Mouse (Mus musculus): ENCODE measurements around the gene Muc1.

Muc1 gene

DNA sequence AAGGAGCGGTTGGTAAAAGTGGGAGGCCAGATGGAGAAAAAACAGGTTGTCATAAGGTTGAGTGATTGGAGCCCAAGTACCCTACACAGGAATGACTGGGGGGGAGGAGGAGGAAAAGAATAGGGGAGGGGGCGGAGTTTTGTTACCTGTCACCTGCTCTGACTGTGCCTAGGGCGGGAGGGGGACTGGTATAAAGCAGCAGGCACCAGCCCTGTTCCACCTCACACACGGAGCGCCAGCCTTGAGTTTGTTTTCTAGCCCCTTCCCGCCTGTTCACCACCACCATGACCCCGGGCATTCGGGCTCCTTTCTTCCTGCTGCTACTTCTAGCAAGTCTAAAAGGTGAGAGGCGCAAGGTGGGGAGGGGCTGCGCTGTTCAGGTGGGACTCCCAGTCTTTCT lies at the start of gene Muc1:
Gene Muc1 (plus strand): TSS at position 222 of the 400 bp plus-strand sequence.
- DNase-seq: no peak

DNA sequence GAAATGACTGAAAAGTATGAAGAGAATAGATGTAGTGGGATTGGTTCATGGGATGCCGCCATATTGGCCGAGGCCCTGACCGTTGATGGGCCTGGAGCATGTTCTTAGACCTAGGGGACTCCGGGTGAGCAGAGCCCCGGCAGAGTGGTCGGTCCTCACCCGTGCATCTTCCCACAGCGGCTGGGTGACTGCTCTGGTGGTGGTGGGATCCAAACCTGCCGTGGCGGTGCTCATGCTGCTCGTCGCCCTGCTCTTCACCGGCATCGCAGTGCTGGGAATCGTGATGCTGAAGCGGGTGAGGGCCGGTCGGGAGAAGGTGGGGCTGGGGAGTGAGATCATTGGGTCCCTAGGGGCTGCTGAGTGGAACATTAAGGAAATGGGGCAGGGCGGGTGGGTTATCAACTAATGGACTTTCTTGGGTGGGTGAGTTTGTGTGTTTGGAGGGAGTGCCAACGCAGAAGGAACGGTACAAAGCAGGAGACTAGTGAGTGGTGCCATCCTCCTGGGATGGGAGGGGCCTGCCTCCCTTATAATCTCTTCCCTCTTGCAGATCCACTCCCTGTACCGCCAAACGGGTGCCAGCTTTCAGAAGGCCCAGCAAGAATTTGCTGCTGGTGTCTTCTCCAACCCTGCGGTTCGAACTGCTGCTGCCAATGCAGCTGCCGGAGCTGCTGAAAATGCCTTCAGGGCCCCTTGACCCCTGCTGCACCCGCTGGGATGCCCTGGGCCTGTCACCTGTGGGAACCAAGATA lies 46.9 kb upstream of the Muc1 start:
- DNase-seq: peak; percentile 66

DNA sequence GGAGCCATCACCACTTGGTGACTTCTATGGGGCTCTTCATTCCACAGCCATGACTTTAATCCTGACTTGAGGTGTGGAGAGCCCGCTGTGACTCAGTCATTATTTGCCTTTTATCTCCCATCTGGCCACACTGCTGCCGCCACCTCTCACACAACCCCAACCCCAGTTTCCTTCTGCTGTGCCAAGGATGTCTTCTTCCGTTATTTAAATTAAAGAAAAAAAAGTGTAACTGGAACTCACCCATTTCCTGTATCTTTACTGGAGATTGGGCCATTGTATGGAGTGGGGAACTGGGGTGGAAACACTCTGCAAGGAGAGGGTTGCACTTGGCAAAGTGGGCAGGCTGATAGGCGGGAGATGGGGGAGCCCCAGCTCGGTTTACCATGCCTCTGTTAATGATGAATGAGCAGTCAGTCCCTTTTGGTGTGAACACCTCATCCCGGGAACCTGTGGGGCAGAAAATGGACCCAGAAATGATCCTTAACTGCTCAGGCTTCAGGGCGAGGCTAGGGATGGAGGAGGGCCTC lies 46.3 kb upstream of the Muc1 start:
- no peak for DNase-seq

DNA sequence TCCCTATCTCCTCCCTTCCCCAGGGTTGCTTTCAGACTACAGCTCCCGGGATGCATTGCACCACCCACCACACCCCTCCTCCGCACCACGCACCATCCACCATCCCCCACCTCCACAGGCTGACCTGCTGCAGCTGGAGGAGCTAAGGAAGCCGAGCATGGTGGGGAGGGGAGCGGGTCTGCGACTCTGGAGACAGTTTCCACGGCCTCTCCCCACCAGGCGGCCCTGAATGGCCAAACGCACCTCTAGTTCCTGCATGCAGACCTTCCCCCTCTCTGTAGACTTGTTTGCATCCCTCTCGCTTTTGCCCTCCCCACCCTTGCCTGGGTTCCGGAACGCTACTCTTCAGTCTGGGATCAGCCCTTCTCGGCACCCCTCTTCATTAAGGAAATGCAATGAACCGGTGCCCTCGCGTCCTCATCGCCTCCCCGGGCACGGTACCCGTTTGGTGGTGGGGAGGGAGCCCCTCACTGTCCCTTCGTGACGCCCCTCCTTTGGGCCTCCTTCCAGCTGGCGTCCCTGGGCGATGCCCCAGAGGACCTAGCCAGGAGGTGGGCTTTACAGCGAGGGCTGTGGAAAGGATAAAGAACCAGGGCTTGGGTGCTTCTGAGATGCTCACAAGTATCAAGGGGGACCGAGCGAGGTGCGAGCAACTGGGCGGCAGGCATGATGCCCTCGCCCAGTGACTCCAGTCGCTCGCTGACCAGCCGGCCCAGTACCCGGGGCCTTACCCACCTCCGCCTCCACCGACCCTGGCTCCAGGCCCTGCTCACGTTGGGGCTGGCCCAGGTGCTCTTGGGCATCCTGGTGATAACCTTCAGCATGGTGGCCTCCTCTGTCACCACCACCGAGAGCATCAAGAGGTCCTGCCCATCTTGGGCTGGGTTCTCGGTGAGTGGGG lies 45.5 kb upstream of the Muc1 start, which contains the start of gene Fam189b:
Gene Fam189b (plus strand): TSS at position 86 of the 901 bp plus-strand sequence.
- peak; percentile 92 for DNase-seq

DNA sequence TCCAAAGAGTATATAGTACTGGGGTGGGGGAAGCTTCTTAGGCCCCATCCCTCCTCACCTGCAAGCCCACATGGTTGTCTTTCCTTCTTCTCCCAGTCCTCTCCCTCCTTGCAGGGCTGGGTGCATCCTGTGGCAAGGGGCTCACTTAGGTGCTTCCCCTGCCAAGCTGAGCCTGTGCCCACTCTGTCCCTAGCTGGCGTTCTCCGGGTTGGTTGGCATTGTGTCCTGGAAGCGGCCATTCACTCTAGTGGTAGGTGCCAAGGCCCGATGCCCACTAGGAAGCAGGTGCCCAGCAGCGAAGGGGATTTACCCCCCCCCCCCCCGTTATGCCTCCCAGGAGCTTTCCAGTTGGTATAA lies 44.9 kb upstream of the Muc1 start:
- peak; percentile 63 for DNase-seq

DNA sequence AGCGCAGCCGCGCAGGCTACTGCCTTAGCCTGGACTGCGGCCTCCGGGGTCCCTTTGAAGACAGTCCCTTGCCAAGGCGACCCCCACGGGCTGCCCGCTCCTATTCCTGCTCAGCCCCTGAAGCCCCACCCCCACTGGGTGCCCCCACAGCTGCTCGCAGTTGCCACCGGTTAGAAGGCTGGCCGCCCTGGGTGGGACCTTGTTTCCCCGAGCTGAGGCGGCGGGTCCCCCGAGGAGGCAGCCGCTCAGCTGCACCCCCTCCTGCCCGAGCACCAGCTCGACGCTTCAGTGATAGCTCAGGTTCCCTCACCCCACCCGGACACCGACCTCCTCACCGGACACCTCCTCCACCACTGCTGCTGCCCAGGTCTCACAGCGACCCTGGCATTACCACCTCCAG lies 41.7 kb upstream of the Muc1 start:
- no peak for DNase-seq

DNA sequence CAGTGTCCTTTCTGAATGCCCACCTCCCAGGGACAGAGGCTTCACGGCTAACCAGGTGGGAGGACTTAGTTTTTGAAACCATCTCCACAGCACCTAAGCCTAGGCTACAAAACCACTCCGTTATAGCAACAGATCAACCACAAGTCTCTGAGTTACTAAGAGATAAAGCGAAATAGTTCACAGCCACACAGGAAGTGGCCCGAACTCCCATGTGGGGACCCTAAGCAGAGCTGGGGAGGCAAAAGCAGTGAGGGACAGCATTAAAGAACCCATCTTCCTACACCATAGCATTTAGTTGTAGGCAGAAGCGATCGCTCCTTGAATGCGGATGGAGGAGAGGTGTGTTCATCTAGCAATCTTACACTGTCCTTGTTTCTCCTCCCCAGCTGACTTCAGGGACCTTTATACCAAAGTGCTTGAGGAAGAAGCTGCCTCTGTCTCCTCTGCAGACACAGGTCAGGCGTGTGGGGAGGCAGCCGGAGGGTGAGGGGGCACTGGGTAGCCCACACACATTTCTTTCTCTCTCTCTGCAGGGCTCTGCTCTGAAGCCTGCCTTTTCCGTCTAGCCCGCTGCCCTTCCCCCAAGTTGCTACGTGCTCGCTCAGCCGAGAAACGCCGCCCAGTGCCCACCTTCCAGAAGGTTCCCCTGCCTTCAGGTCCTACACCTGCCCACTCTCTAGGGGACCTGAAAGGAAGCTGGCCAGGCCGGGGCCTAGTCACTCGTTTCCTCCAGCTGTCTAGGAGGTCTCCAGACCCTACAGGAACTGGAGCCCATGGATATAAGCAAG lies 41.0 kb upstream of the Muc1 start:
- no peak for DNase-seq

DNA sequence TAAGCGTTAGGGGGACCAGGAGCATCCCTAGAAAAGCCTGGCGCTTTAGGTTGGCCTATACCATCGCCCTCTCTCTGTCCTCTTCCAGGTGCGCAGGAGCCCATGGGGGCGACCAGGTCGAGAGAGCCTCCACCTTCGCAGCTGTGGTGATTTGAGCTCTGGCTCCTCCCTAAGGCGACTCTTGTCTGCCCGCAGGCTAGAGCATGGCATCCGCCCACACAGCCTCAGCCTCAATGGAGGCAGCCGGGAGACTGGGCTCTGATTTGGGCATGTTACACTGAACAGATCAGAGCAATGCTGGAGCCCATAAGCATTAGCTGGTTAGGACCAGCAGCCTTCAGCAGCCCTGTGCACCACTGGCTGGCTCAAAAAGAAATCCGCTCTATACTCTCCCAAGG lies 40.4 kb upstream of the Muc1 start:
- DNase-seq: no peak

DNA sequence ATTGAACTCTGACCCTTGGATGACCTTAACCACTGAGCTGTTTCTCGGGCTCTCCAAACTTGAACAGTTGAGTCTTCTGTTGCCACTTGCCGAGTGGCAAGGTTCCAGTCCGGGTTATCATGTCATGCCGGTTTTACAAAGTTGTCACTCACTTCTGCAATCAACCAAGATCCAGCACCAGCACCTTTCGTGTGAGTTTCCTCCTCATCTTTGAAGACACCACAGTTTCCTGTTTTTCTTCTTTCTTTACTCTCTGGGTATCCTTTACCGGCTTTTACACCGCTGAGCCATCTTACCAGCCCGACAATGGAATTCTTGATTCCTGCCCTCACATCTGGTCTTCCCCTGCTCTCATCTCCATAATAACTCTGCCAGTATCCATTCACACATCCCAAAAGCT lies 38.4 kb upstream of the Muc1 start:
- no peak for DNase-seq

DNA sequence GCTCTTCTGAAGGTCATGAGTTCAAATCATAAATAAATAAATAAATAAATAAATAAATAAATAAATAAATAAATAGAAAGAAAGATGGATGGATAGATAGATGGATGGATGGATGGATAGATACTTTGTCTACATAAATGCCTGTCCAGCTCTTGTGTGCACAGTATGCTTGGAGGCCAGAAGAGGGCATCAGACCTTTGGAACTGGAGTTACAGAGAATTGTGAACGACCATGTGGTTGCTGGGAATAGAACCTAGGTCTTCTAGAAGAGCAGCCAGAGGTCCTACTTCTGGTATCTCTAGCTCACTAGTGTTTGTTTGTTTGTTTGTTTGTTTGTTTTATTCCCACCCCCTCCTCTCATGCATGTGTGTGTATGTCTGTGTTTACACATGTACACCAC lies 35.5 kb upstream of the Muc1 start:
- DNase-seq: no peak

DNA sequence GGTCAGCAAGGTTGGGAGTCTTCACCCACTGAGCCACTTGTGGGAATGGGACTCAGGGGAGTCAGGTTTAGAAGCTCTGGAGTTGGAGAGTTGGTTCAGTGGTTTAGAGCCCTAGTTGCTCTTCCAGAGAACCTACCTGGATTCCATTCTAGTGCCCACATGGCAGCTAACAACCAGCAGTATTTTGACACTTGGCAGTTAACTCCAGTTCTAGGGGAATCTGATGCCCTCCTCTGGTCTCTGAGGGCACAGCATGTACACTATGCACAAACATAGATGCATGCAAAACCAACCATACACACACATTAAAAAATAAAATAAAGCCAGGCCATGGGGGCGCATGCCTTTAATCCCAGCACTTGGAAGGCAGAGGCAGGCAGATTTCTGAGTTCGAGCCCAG lies 35.0 kb upstream of the Muc1 start:
- no peak for DNase-seq

DNA sequence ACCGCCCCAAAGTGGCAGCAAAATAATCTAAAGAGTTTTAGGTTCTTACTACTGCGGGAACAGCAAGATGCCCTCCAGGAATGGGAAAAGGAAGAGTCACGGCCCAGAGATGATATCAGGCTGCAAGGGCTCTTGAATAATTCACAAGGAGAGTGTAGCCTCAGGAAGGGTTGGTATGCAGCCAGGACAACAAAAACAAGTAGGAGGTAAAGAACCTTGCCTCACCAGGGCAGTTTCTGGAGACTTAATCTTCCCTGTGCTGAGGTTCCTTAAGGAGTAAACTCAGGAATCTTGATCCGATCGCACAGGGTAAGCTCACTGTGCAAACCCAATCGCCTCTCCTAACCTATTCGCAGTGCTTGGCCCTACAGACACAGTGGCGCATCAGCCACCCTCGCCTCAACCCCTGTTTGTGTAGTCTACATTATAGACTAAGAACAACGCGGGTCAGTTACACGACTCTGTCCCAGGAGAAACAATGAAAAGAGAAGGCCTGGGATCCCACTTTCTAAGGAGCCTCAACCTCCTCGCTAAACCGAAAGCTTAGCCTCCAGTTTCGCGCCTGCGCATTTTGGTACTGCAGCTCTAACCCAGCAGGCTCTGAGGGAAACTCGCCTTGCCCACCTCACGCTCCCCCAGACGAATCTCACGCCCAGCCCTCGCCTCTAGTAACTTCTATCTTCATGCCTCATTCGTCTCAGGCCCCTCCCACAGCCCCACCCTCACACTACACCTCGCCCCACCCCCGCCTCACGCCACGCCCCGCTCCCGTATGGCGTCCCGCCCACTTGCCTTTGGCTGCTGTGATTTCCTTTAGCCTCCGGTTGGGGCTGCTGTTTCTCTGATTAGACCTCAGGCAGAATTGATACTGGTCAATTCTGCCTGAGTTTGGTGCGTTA lies 32.6 kb upstream of the Muc1 start:
- peak; percentile 82 for DNase-seq

DNA sequence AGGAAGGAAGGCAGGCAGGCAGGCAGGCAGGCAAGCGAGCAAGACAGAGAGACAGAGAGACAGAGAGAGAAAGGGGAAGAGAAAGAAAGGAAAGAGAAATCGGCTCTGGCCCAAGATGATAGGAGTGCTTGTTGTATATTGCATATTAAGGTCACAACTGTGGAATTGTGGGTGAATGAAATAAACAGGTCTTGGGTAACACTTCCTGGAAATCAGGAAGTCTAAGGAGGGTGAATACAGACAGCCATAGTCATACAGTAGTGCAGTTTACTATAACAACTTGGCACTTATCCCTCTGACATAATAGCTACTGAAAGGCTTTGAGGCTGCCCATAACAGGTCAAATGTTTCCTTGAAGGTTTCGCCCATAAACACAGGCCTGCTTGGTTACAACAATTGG lies 29.0 kb upstream of the Muc1 start:
- no peak for DNase-seq

DNA sequence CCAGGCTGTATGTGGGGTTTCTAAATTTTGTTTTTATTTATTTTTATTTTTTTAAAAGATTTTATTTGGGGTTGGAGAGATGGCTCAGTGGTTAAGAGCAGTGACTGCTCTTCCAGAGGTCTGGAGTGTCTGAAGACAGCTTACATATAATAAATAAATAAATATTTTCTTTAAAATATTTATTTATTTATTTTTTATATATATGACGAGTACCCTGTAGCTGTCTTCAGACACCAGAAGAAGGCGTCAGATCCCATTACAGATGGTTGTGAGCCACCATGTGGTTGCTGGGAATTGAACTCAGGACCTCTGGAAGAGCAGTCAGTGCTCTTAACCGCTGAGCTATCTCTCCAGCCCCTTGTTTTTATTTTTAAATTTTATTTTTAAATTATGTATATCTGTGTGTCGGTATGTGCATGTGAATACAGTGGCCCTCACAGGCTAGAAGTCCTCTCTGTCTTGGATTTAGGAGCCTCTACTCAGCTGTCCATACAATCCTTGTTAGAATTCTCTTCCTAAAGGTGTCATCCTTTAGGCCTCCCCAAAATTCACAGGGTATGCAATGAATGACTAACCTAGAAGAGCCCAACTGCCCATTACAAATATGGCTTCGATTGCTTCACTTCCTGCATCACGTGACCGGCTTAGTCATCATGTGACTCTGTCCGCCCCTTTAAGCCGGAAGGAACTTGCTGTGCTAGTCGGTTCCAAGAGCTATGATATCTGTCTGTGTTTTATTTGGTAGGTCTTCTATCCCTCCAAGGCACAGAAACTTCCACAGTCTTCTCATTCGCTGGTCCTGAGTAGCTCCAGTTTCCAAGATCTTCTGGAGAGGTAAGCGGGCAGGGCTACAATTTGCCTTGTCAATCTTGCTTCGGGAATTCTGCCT lies 26.4 kb upstream of the Muc1 start, which contains the start of gene Gba:
Gene Gba (plus strand): TSS at position 676 of the 889 bp plus-strand sequence.
- peak; percentile 83 for DNase-seq

DNA sequence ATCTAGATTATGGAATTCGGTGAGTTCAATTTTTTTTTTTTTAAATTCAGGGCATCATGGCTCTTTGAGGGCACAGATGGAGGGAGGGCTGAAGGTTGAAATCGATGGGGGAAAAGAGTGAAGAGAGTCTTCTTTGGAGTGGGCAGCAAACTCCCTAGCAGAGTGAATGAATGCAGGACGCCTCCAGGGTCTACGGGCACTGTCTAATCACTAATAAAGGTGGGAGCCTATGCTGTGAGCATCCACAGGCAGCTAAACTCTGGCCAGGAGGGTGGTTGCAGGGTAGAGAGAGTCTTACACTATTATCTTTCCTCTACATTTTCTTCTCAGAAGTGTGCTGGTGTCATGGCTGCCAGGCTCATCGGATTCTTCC lies 25.7 kb upstream of the Muc1 start:
- DNase-seq: no peak

DNA sequence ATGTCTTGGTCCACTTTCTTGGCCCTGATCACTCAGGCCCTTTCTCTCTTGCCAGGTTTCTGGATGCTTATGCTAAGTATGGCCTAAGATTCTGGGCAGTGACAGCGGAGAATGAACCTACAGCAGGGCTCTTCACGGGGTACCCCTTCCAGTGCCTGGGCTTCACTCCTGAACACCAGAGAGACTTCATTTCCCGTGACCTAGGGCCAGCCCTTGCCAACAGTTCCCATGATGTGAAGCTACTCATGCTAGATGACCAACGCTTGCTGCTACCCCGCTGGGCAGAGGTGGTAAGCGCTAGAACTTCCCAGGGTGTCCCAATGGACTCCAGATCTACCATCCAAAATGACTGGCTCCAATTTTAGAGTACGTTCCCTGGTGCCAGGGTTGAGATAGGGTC lies 22.8 kb upstream of the Muc1 start:
- DNase-seq: no peak

DNA sequence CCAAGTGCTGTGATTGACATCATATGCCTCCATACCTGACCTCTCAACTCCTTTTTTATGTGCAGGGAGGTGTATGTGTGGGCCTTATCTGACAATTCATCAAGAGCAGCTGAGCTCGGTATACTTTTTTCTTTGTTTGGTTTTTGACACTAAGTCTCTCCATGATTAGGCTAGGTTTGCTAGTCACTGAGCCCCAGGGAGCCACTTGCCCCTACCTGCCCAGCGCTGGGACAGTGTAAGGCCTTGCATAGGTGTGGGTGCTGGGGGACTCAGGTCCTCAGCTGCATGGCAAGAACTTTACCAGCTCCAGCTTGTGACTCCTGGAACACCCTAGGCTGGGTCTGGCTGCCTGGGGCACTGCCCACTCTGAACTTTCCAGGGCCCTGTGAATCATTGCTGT lies 22.2 kb upstream of the Muc1 start:
- DNase-seq: no peak

DNA sequence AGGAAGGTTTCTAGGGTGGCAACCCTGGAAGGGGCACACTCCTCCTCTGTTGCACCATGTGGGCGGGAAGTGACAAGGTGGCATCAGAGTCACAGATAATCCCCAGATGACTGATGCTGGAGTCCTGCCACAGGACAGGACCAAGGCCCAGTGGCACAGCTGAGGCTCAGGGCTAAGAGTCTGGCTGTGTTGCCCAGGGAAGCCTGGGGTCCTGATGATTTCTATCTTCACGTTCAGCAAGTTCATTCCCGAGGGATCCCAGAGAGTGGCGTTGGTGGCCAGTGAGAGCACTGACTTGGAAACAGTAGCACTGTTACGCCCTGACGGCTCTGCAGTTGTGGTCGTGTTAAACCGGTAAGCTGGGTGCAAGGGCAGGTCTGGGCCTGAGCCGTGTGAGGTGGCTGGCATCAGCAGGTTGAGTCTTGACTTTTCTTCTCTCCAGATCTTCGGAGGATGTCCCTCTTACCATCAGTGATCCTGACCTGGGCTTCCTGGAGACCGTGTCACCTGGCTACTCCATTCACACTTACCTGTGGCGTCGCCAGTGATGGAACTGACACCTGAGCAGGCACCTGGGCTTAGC lies 20.7 kb upstream of the Muc1 start:
- no peak for DNase-seq

DNA sequence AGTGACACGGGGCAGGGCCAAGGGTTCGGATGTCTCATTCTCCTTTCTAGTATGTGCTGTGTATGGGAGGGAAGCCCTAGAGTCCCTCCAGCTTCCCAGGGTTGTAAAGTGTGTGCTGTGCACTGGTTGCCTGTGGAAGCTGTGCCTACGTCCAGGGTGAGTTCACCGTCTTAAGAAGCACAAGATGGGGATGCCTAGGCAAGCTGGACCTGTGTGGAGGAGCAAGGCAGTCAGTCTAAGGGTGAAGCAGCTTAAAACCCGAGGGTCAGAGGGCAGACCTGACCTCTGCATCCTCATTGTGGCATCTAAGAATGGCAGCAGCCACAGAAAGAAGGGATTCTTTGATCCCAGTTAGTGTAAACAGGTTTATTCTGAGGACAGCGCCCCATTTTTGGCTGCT lies 20.1 kb upstream of the Muc1 start:
- DNase-seq: no peak

DNA sequence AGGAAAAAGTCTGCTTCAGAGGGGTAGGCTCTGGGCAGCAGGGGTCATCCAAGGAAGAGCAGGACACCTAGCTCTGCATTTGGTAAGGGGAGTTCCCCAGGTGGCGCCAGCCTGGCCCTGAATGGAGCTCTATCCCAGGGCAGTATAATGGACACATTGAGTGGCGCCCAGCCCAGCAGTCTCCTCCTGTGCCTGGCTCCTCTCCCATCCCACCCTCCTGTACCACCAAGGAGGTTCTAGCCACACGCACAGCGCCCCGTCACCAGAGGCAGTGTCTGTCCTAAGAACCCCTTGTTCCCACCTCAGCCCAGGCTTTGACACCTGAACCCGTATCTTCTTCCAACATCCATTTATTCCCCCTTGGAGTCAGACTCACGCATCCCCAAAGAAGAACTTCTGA lies 19.1 kb upstream of the Muc1 start:
- DNase-seq: no peak

DNA sequence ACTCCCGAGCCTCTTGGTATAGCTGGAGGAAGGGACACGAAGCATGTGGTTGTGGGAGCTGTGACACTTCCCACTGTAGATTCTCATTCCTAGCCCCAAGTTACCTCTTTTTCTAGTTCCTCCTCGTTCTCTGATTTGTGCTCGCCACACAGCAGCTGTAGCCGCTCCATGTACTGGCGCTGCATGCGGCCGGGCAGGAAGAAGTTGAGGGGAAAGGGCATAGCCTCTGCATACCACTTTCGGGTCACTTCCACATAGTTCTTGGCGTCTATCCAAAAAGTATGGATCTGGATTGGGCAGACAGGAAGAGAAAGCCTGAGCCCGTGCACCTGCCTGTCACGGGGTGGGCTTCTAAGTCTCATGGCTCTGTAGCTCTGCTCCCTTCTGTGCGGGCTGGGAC lies 18.7 kb upstream of the Muc1 start:
- no peak for DNase-seq

Data from cerebellum, adult 11-12 months (tissue).